Mouse (Mus musculus) monocyte, adult 59 days (primary cell): Measurements from ENCODE around the gene Gm20765. TPM values are rescaled to one million over a fixed set of nuclear protein-coding genes. Genes with fewer than 3 reads are reported as not detected.

Experiments
- total RNA-seq, 2 experiments: library from RNA; stranded (reverse); gene quantifications; one replicate each; pipeline ENCODE4 v1.2.4; 2023

The Gm20765 gene
- total RNA-seq, result not detected

GRCm38 (mm10) chr10:104185233-104185632 is at the start of gene Gm20765:
Gene Gm20765 (plus strand): TSS chr10:104185533.

DNA sequence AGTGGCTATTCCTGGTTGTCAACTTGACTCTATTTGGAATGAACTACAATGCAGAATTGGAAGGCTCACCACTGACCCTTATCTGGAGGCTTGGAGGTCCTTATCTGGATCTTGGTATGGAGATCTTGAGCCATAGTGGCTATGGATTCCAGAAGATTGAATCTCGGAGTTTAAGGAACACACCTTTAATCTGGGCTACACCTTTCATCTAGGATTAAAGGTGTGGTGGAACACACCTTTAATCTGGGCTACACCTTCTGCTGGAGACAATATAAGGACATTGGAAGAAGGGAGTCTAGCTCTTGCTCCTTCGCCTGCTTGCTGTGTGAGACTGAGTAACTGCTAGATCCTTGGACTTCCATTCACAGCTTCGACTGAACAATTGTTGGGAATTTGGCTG is 42.6 kb upstream of the Gm20765 start, which contains the start of gene Gm21293:
Gm21293 (plus strand) TSS at position 301 of the 400 bp plus-strand sequence.

DNA sequence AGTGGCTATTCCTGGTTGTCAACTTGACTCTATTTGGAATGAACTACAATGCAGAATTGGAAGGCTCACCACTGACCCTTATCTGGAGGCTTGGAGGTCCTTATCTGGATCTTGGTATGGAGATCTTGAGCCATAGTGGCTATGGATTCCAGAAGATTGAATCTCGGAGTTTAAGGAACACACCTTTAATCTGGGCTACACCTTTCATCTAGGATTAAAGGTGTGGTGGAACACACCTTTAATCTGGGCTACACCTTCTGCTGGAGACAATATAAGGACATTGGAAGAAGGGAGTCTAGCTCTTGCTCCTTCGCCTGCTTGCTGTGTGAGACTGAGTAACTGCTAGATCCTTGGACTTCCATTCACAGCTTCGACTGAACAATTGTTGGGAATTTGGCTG is 34.1 kb upstream of the Gm20765 start, which contains the start of gene Gm6763:
Gm6763 (plus strand) TSS at position 301 of the 400 bp plus-strand sequence.

DNA sequence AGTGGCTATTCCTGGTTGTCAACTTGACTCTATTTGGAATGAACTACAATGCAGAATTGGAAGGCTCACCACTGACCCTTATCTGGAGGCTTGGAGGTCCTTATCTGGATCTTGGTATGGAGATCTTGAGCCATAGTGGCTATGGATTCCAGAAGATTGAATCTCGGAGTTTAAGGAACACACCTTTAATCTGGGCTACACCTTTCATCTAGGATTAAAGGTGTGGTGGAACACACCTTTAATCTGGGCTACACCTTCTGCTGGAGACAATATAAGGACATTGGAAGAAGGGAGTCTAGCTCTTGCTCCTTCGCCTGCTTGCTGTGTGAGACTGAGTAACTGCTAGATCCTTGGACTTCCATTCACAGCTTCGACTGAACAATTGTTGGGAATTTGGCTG is 25.6 kb upstream of the Gm20765 start, which contains the start of gene Gm8764:
Gm8764 (plus strand) TSS at position 301 of the 400 bp plus-strand sequence.

GRCm38 (mm10) chr10:104168215-104168614 is 17.1 kb upstream of the Gm20765 start, which contains the start of gene Gm21304:
Gene Gm21304 (plus strand): TSS chr10:104168515.

DNA sequence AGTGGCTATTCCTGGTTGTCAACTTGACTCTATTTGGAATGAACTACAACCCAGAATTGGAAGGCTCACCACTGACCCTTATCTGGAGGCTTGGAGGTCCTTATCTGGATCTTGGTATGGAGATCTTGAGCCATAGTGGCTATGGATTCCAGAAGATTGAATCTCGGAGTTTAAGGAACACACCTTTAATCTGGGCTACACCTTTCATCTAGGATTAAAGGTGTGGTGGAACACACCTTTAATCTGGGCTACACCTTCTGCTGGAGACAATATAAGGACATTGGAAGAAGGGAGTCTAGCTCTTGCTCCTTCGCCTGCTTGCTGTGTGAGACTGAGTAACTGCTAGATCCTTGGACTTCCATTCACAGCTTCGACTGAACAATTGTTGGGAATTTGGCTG is 8.6 kb upstream of the Gm20765 start, which contains the start of gene Gm21312:
Gm21312 (plus strand) TSS at position 301 of the 400 bp plus-strand sequence.

GRCm38 (mm10) chr10:104193742-104194141 is 8.4 kb downstream of the Gm20765 start, which contains the start of gene Gm4340:
Gene Gm4340 (plus strand): TSS chr10:104194042.

Other genes starting within 250 kb of the Gm20765 start
- not detected for gene Gm21293, start 42.5 kb upstream of the Gm20765 start, total RNA-seq
- gene Gm6763, start 34.0 kb upstream of the Gm20765 start, total RNA-seq, result not detected
- not detected for gene Gm8764, start 25.5 kb upstream of the Gm20765 start, total RNA-seq
- not detected for gene Gm21304, start 17.0 kb upstream of the Gm20765 start, total RNA-seq
- not detected for gene Gm21312, start 8.5 kb upstream of the Gm20765 start, total RNA-seq
- not detected for gene Gm4340, start 8.5 kb downstream of the Gm20765 start, total RNA-seq